Mouse (Mus musculus): Measurements from ENCODE around the gene Olfr685. TPM values are rescaled to one million over a fixed set of nuclear protein-coding genes. Genes with fewer than 3 reads are reported as not detected.

The Olfr685 gene
- polyA plus RNA-seq, 1 experiment from 2014 or later: not detected

- Histone ChIP-seq H3K4me1 (ENCODE audit: control insufficient read depth, insufficient read depth, low read length) (no peaks in the 10 kb centered on the region), H3K36me3 (replicated peaks; ENCODE audit: control insufficient read depth, insufficient read depth, low read depth, low read length) (no peaks in the 10 kb centered on the region), H3K9me3 (replicated peaks; ENCODE audit: control insufficient read depth, low read length) (no peaks in the 10 kb centered on the region), H3K27ac (replicated peaks; ENCODE audit: low read depth, low read length) (no peak overlapping the region), H3K4me2 (ENCODE audit: low read depth, low read length) (no peak overlapping the region), H3K9ac (replicated peaks; ENCODE audit: low read length) (no peak overlapping the region), H3K4me3 (ENCODE audit: low read depth, low read length) (no peak overlapping the region), H3K27me3 (ENCODE audit: control insufficient read depth, insufficient read depth, low read length) (no peaks in the 10 kb centered on the region)
- 51% methylated on average over 4 of the region's 4 CpGs for WGBS
- no peak for ATAC-seq (replicated peaks; ENCODE audit: insufficient number of reproducible peaks, low FRiP score, low TSS enrichment, low read depth)
- DNase-seq (ENCODE audit: low spot score): no peak
Measured at GRCm38 (mm10) chr7:105170773-105171172, 15.0 kb downstream of the Olfr685 start.

- Histone ChIP-seq H3K4me1 (ENCODE audit: control insufficient read depth, insufficient read depth, low read length) (no peaks in the 10 kb centered on the region), H3K27me3 (ENCODE audit: control insufficient read depth, insufficient read depth, low read length) (no peaks in the 10 kb centered on the region), H3K9me3 (replicated peaks; ENCODE audit: control insufficient read depth, low read length) (no peaks in the 10 kb centered on the region), H3K36me3 (replicated peaks; ENCODE audit: control insufficient read depth, insufficient read depth, low read depth, low read length) (no peaks in the 10 kb centered on the region), H3K4me3 (ENCODE audit: low read depth, low read length) (no peak within 1 kb of the TSS), H3K9ac (replicated peaks; ENCODE audit: low read length) (no peak within 1 kb of the TSS), H3K27ac (replicated peaks; ENCODE audit: low read depth, low read length) (no peak within 1 kb of the TSS), H3K4me2 (ENCODE audit: low read depth, low read length) (no peak within 1 kb of the TSS)
- 60% methylated on average over 1 of the region's 1 CpGs for WGBS
- ATAC-seq (replicated peaks; ENCODE audit: insufficient number of reproducible peaks, low FRiP score, low TSS enrichment, low read depth) (no peak), DNase-seq (ENCODE audit: low spot score) (no peak)
Measured at GRCm38 (mm10) chr7:105163553-105163952, 22.3 kb downstream of the Olfr685 start, which contains the start of gene Olfr684. Gene Olfr684 (minus strand): TSS chr7:105163653.

- Histone ChIP-seq H3K27ac (replicated peaks; ENCODE audit: low read depth, low read length) (no peak within 1 kb of the TSS), H3K4me2 (ENCODE audit: low read depth, low read length) (no peak within 1 kb of the TSS), H3K27me3 (ENCODE audit: control insufficient read depth, insufficient read depth, low read length) (no peaks in the 10 kb centered on the region), H3K4me1 (ENCODE audit: control insufficient read depth, insufficient read depth, low read length) (no peaks in the 10 kb centered on the region), H3K36me3 (replicated peaks; ENCODE audit: control insufficient read depth, insufficient read depth, low read depth, low read length) (no peaks in the 10 kb centered on the region), H3K9me3 (replicated peaks; ENCODE audit: control insufficient read depth, low read length) (no peaks in the 10 kb centered on the region), H3K9ac (replicated peaks; ENCODE audit: low read length) (no peak within 1 kb of the TSS), H3K4me3 (ENCODE audit: low read depth, low read length) (no peak within 1 kb of the TSS)
- WGBS: 81% methylated on average over 1 of the region's 1 CpGs
- no peak for DNase-seq (ENCODE audit: low spot score)
- no peak for ATAC-seq (replicated peaks; ENCODE audit: insufficient number of reproducible peaks, low FRiP score, low TSS enrichment, low read depth)
Measured at GRCm38 (mm10) chr7:105146912-105147311, 38.9 kb downstream of the Olfr685 start, which contains the start of gene Olfr683. Gene Olfr683 (minus strand): TSS chr7:105147012.

GRCm38 (mm10) chr7:105141275-105141674 is 44.5 kb downstream of the Olfr685 start:
- no peak overlapping the region for H3K4me3 ChIP-seq (ENCODE audit: low read depth, low read length)
- H3K9ac ChIP-seq (replicated peaks; ENCODE audit: low read length): no peak overlapping the region
- ATAC-seq (replicated peaks; ENCODE audit: insufficient number of reproducible peaks, low FRiP score, low TSS enrichment, low read depth) (no peak), DNase-seq (ENCODE audit: low spot score) (no peak)
- WGBS: 81% methylated on average over 2 of the region's 2 CpGs
- H3K27ac ChIP-seq (replicated peaks; ENCODE audit: low read depth, low read length): no peak overlapping the region
- H3K27me3 ChIP-seq (ENCODE audit: control insufficient read depth, insufficient read depth, low read length): no peaks in the 10 kb centered on the region
- no peaks in the 10 kb centered on the region for H3K4me1 ChIP-seq (ENCODE audit: control insufficient read depth, insufficient read depth, low read length)
- no peaks in the 10 kb centered on the region for H3K36me3 ChIP-seq (replicated peaks; ENCODE audit: control insufficient read depth, insufficient read depth, low read depth, low read length)
- H3K4me2 ChIP-seq (ENCODE audit: low read depth, low read length): no peak overlapping the region
- no peaks in the 10 kb centered on the region for H3K9me3 ChIP-seq (replicated peaks; ENCODE audit: control insufficient read depth, low read length)

Other genes starting within 250 kb of the Olfr685 start
- not detected in 2 replicates for gene Olfr670, start 223.4 kb downstream of the Olfr685 start, polyA plus RNA-seq (2014; fragmentation: Nextera tagmentation; extraction: Ambion mirVana)
- gene Olfr671, start 206.9 kb downstream of the Olfr685 start, polyA plus RNA-seq (2014; fragmentation: Nextera tagmentation; extraction: Ambion mirVana): not detected in 2 replicates
- not detected in 2 replicates for gene Olfr672, start 184.0 kb downstream of the Olfr685 start, polyA plus RNA-seq (2014; fragmentation: Nextera tagmentation; extraction: Ambion mirVana)
- not detected in 2 replicates for gene Olfr675, start 157.6 kb downstream of the Olfr685 start, polyA plus RNA-seq (2014; fragmentation: Nextera tagmentation; extraction: Ambion mirVana)
- gene Olfr676, start 153.3 kb downstream of the Olfr685 start, polyA plus RNA-seq (2014; fragmentation: Nextera tagmentation; extraction: Ambion mirVana): not detected in 2 replicates
- gene Olfr677, start 134.6 kb downstream of the Olfr685 start, polyA plus RNA-seq (2014; fragmentation: Nextera tagmentation; extraction: Ambion mirVana): not detected in 2 replicates
- gene Olfr678, start 121.5 kb downstream of the Olfr685 start, polyA plus RNA-seq (2014; fragmentation: Nextera tagmentation; extraction: Ambion mirVana): not detected in 2 replicates
- not detected in 2 replicates for gene Olfr679, start 104.8 kb downstream of the Olfr685 start, polyA plus RNA-seq (2014; fragmentation: Nextera tagmentation; extraction: Ambion mirVana)
- not detected in 2 replicates for gene Olfr680-ps1, start 93.2 kb downstream of the Olfr685 start, polyA plus RNA-seq (2014; fragmentation: Nextera tagmentation; extraction: Ambion mirVana)
- gene Olfr681, start 69.2 kb downstream of the Olfr685 start, polyA plus RNA-seq (2014; fragmentation: Nextera tagmentation; extraction: Ambion mirVana): not detected in 2 replicates
- not detected in 2 replicates for gene Olfr683, start 39.0 kb downstream of the Olfr685 start, polyA plus RNA-seq (2014; fragmentation: Nextera tagmentation; extraction: Ambion mirVana)
- gene Olfr684, start 22.4 kb downstream of the Olfr685 start, polyA plus RNA-seq (2014; fragmentation: Nextera tagmentation; extraction: Ambion mirVana): not detected in 2 replicates
- gene Olfr686, start 21.5 kb upstream of the Olfr685 start, polyA plus RNA-seq (2014; fragmentation: Nextera tagmentation; extraction: Ambion mirVana): not detected in 2 replicates
- not detected in 2 replicates for gene Olfr688, start 102.1 kb upstream of the Olfr685 start, polyA plus RNA-seq (2014; fragmentation: Nextera tagmentation; extraction: Ambion mirVana)
- gene Olfr689, start 125.2 kb upstream of the Olfr685 start, polyA plus RNA-seq (2014; fragmentation: Nextera tagmentation; extraction: Ambion mirVana): not detected in 2 replicates
- gene Olfr690, start 148.1 kb upstream of the Olfr685 start, polyA plus RNA-seq (2014; fragmentation: Nextera tagmentation; extraction: Ambion mirVana): not detected in 2 replicates
- gene Olfr691, start 156.3 kb upstream of the Olfr685 start, polyA plus RNA-seq (2014; fragmentation: Nextera tagmentation; extraction: Ambion mirVana): not detected in 2 replicates
- not detected in 2 replicates for gene Olfr692, start 182.2 kb upstream of the Olfr685 start, polyA plus RNA-seq (2014; fragmentation: Nextera tagmentation; extraction: Ambion mirVana)
- not detected in 2 replicates for gene Gm5901, start 189.0 kb upstream of the Olfr685 start, polyA plus RNA-seq (2014; fragmentation: Nextera tagmentation; extraction: Ambion mirVana)
- gene Fam160a2, start 214.0 kb upstream of the Olfr685 start, polyA plus RNA-seq (2014; fragmentation: Nextera tagmentation; extraction: Ambion mirVana): 26.7 and 30.3 TPM in 2 replicates
- gene Cnga4, start 218.6 kb upstream of the Olfr685 start, polyA plus RNA-seq (2014; fragmentation: Nextera tagmentation; extraction: Ambion mirVana): 0.11 TPM in 1 of 2 replicates, not detected in the other
- 0.10 and 0.15 TPM in 2 replicates for gene Cckbr, start 239.7 kb upstream of the Olfr685 start, polyA plus RNA-seq (2014; fragmentation: Nextera tagmentation; extraction: Ambion mirVana)

Measured in embryonic facial prominence, embryonic 11.5 days (tissue).